Mouse (Mus musculus): ENCODE results near the gene Clhc1.

The Clhc1 gene

DNA sequence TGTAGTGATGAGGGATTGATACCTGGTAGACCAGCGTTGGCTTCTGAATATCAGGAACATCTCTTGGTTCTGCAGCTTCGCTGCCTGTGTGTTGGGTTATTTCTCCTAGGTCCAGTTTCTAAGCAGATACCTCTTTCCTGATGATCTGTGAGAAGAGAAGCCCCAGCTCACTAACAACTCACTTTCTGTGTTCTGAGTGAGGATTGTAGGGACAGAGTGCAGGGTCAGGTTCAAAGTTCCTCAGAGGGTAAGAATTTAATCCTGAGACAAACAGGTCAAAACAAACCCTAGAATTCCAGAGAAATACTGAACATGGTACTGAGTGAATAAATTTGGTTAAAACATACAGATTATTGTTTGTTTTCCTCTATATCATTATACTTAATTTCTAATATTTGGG lies 15.7 kb downstream of the Clhc1 start:
- DNase-seq (ENCODE audit: low spot score) = no peak

DNA sequence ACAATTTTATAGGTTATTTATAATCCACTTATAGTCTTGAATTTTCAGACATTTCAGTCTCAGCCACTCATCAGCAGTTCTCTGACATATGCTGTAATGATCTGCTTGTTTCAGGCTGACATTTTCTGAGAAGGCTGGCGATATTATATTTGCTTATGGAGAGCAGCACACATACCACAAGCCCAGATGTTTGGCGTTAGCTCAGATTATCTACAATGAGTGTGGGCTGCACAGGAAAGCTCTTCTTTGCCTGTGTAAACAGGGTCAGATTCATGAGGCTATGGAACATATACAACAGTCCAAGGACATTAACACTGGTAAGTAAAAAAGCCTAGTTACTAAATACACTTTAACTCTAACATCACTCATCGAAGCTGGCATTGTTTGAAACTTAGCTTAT lies 23.8 kb downstream of the Clhc1 start:
- no peak for DNase-seq (ENCODE audit: low spot score)

DNA sequence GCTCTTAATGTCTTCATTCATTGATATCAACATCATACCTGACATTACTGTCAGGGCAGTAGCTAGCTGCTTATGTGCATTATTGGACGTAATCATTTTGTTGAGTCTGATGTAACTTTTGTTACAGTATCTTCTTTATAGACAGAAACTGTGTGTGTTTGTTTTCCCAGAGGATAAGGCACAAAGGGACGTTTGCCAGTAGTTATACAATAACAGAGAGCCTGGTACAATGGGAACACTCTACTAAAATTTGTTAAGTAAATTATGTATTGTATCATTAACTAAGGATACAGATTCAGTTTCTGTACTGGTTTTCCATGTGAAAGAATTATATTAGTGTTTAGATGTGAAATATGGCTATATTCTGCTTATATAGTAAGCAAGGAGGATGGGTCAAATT lies 24.9 kb downstream of the Clhc1 start:
- no peak for DNase-seq (ENCODE audit: low spot score)

DNA sequence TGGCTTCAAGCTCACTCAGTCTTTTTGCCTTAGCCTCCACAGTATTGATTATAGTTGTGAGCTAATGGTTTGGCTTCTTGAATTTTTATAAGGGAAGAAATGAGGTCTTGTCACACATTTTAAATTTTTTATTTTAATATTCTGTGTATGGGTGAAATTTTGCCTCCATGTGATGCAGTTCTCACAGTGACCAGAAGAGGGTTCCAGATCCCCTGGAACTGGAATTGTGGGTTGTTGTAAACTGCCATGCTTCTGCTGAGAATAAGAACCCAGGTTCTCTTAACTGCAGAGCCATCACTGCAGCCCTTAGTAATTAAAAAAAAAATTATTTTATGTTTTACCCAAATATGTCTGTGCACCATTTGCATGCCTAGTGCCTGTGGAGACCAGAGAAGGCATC lies 31.9 kb downstream of the Clhc1 start:
- DNase-seq (ENCODE audit: low spot score) = no peak

DNA sequence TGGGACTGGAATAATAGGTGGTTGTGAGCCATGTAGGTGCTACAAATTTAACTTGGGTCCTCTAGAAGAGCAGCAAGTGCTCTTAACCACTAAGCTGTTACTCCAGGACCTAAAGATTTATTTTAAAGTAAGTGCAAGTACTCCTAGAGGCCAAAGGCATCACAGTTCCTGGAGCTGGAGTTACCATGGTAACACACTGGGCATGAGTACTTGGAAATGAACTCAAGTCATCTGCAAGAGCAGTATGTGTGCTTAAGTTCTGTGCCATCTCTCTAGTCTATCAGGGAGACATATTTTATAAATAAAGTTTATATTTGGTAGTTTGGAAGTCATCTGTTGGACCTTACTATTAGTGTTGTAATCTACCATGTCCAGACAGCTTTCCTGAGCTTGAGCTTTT lies 47.5 kb downstream of the Clhc1 start:
- DNase-seq (ENCODE audit: low spot score) = no peak

DNA sequence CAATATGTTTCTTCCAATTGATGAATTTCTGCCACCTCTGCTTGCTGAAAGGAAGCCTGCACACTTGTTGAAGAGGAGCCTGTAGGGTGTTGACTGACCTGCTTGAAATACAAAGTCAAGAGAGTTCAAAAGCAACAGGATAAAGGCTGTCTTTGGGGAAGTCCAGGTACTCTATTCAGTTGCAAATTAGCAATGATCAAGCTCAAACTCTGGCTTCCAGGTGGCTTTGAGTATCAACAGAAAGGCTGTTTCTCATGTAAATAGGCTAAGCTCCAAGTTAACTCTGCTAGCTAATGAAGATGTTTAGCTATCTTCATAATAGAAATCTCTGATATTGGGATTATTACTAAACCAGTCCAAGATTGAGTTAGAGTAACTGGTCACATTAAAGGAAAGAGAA lies 49.4 kb downstream of the Clhc1 start:
- no peak for DNase-seq (ENCODE audit: low spot score)

DNA sequence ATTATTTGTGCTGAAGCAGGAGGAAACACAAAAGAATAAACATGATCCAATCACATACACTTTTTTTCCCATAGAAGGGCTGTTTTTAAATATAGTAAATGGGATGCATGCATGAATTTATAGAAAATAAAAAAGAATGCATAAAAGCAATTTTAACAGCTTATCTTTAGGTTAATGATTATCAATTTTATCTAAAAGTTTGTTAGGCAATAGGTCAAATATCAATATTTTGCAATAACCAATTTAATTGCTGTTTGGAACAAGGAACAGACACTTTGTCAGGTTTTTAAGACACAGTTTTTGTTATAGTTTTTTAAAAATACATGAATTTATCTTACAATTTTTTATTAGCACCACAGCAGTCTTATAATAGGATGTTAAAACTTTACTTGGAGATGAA lies 51.2 kb downstream of the Clhc1 start:
- no peak for DNase-seq (ENCODE audit: low spot score)

DNA sequence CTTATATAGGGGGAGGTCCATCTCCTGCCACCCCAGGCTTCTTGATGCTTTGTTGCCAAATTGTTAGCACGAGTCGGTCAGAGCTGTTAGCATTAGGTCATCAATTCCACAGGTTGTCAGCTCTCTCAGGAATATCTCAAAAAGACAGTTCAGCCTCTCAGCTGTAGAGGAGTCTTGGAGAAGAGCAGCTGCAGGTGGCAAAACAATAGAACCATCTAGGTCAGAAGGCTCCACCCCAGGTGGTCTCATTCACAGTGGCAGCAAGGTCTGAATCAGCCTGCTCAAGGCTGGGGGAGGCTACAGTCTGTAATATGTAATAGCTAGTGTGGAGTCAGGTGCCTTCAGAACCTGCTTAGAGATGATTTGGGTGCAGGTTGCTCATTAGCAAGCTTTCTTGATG lies 55.8 kb downstream of the Clhc1 start:
- no peak for DNase-seq (ENCODE audit: low spot score)

DNA sequence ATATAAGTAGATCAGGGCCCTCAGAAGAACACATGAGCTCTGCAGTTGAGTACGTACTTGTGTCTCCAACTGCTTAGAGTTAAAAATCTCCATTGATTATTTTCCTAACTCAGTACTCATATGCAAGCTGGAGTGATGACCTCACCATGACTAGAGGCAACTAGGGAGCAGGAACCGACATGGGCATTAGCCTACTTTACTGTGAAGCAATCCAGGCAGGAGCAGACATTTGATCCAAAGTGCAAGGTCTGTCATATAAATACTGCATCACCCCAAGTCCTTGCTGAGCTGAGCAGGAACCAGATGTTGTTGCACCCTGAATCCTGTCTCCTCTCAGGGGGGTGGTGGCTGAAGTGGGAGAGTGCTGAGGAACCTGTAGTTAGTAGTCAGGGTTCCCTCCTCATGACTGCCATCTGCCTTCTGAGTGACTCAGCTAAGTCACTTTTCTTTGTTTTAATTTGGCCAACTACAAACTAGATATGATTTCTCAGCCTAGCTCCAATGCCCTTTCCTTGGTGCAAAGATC lies 59.8 kb downstream of the Clhc1 start:
- no peak for DNase-seq (ENCODE audit: low spot score)

DNA sequence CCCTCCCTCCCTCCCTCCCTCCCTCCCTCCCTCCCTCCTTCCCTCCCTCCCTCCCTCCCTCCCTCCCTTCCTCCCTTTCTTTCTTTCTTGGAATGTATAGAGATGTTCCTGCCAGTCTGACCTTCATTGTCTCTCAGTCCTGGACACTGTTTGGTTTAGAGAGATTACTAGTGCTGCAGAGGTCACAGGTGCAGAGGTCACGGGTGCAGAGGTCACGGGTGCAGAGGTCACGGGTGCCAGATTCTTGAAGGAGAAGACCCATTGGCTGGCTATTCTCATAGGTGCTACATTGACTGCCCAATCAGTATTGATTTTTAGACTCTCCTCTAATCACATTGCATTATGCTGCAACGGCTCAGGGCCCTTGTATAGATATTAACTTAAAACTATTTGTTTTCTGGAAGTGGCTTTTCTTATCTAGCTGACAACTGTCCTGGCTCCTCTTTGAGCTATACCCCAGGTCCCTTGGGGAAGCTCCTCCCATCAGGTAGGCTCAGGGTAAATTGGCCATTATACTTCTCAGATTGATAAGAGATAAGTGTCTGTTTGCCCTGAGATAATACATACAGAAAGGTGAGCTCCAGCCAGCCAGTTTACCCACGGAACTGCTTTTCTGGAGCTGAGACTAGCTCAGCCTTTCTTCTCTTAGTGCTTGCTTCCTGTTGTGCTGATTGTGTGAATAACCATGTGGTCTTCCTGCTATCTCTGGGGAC lies 62.2 kb downstream of the Clhc1 start:
- DNase-seq (ENCODE audit: low spot score) = no peak

DNA sequence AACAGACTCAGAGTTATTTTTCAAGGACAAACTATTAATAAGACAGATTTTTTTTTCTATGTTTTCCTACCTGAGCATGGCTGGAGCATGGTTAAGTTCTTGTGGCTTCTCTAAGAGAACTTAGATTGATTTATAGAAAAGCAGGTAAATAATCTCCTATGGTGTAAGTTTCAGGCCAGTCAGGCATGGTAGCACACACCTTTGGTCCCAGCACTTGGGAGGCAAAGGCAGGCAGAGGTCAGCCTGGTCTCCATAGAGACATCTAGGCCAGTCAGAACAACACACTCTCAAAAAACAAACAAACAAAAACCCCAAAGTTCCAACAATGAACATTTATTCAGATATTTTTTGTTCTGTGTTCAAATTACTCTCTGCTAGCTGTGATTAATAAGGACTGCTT lies 64.3 kb downstream of the Clhc1 start:
- no peak for DNase-seq (ENCODE audit: low spot score)

DNA sequence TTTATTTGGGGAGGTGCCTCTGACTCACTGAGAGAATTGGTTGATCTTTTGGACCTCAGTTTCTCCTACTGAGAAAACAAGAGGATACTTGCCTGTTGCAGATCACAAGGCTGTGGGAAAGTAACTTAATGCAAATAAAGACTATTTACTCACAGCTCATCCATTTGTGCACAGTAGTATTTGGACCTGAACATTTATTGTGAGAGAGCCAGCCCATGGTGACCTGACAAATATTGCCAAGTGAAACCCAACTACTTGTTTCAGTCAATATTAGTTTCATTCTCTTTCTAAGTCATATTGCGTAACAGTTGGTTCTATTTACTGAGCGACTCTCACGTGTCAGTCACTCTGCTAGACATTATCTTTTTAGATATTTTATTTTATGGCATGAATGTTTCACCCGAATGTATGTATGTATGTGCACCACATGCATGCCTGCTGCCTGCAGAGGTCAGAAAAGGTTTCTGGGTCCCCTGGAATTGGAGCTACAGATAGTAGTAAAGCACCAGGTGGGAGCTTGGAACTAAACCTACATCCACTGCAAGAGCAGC lies 65.5 kb downstream of the Clhc1 start:
- DNase-seq (ENCODE audit: low spot score) = no peak

DNA sequence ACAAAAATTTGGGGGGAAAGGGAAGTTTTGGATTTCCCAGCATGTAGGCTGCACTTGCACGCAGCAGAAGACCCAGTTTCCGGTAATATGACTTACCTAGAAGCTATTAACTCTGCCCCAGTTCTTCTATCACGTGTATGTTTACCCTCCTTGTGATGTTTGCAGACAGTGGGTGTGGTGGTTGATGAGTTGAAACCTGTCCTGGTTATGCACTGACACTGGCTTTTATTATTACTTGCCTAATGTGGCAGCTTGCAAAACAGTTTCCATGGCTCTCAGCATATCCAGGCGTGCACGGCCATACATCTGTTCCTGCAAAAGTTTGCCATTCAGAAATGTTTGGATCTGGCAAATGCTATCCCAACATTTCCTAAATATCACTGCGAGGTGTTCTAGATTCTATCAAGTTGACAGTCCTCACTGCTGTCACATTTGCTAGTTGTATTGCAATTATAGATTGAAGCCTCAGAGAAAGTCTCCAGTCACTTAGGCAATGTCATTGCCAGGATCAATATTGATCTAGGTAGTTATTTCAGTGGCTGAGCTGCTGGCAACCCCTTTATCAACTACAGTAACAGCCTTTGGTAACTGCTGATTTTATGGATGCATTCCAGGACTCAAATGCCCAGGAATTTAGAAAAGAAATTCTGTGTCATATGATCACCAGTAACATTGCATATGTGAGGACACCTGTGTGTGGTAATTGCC lies 66.6 kb downstream of the Clhc1 start:
- DNase-seq (ENCODE audit: low spot score) = no peak

DNA sequence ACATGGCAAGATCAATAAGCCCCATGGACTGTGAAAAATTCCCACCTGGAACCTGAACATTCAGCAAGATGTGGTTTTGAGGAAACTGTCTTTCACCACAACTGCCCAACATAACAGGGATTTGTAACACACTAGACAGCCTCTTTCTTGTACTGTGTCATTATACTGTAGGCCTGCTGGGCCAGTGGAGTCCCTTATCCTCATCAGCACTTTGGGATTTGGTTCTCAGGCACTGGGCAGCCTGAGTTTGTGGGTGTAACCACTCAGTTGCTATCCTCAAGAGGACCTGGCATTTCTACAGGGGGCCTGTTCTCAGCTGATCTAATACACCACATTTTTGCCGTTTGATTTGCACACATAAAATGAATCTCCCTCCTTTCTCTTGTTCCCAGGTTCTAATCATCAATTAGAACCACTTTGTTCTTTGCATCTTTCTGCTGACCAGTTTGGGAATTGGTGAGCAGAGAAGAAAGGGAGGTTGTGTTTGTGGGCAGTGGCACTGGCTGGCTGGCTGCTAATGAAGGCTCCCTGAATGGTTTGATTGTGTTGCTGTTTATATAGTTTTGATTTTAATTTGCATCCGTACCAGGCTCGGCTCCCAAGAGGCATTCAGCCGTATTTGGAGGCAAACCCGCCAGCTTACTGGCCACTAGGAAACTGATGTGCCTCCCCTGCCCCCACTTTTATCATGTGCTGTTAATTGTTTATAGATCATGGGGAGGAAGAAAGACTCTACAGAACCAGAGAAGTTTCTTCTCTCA lies 74.5 kb downstream of the Clhc1 start:
- peak; percentile 71 for DNase-seq (ENCODE audit: low spot score)

DNA sequence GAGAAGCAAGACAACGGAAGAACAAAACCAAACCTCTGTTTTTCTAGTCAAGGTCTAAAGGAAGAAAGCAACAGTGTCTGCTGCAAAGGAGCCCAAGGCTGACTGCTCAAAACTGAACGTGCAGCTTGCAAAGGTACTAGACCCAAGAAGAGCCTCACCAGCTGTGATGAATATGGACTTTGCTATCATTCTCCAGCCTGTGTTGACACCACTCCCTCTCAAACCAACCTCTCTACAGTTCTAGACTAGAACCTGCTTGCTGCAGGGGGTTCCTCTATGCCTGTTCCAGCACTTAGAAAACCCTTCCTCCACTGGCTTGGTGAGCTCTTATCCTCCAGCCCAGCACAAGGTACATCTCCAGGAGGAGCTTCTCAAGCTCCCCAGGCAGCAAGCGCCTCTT lies 75.6 kb downstream of the Clhc1 start:
- DNase-seq (ENCODE audit: low spot score) = no peak

DNA sequence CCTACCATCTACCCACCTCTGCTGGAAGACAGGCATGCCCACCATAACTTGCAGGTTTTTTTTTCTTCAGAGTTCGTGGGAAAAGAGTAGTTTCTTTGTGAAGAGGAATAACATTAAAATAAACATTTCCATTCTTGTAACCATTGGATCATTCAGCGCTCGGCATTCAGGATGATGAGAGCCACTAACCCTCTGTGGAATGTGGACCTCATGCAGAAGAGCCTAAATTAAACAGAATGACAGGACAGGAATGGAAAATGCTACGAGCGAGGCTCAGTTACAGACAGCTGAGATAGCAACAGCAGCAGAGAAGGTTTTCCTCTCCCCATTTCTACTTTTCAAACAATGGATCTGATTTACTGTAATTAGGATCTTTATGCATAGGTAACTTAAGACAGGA lies 78.8 kb downstream of the Clhc1 start:
- no peak for DNase-seq (ENCODE audit: low spot score)

DNA sequence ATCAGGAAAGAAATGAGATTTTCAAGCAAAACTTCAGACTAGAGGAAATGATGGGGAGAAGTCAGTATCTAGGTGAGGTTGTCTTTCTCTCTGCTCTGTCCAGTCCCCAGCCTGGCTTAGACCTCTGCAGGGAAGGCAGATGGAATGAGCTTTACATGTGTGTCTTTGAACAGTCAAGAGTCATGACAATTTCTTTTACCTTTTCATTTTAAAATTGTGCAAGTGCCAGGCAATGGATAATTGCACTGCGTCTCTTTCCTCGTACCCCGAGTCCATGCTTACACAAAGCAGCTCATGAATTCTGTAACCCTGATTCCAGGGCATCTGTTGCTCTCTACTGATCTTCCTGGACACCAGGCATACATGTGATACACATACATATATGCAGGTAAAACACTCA lies 80.0 kb downstream of the Clhc1 start:
- DNase-seq (ENCODE audit: low spot score) = no peak
